Mouse (Mus musculus) activated CD4-positive, CD25-positive, alpha-beta regulatory T cell, adult 9 weeks (primary cell): ENCODE data around the gene Mgea5. TPM values are rescaled to one million over a fixed set of nuclear protein-coding genes. Genes with fewer than 3 reads are reported as not detected.

Source experiments
- polyA plus RNA-seq: library from polyadenylated mRNA; unstranded; fragments of 100-300 nt; shearing (Covaris generic); gene quantifications from one replicate; pipeline ENCODE4 v1.2.1, GENCODE M21; 2017

The Mgea5 gene
- 128 TPM for polyA plus RNA-seq

GRCm38 (mm10) chr19:45783181-45783932, at the start of gene Mgea5:
TSS of gene Mgea5 (minus strand) at chr19:45783837.

GRCm38 (mm10) chr19:45815831-45816405, 32.3 kb upstream of the Mgea5 start, which contains the start of gene Kcnip2:
TSS of gene Kcnip2 (minus strand) at chr19:45816061.

GRCm38 (mm10) chr19:45749243-45750043, 34.2 kb downstream of the Mgea5 start, which contains the start of gene Npm3:
TSS of gene Npm3 (minus strand) at chr19:45749591.

GRCm38 (mm10) chr19:45742218-45742983, 41.2 kb downstream of the Mgea5 start, which contains the start of gene Fgf8:
TSS of gene Fgf8 (minus strand) at chr19:45742915.

Other genes with a start within 250 kb of the Mgea5 start
- 15.5 TPM for gene Poll, start 223.3 kb downstream of the Mgea5 start, polyA plus RNA-seq
- gene Gm17018, start 223.2 kb downstream of the Mgea5 start, polyA plus RNA-seq, result 57.8 TPM
- 8.5 TPM for gene Fbxw4, start 123.5 kb downstream of the Mgea5 start, polyA plus RNA-seq
- not detected for gene Fgf8, start 40.9 kb downstream of the Mgea5 start, polyA plus RNA-seq
- gene Npm3, start 34.2 kb downstream of the Mgea5 start, polyA plus RNA-seq, result 38.1 TPM
- 14.0 TPM for gene Kcnip2, start 32.2 kb upstream of the Mgea5 start, polyA plus RNA-seq
- gene Armh3, start 214.7 kb upstream of the Mgea5 start, polyA plus RNA-seq, result 15.1 TPM
- gene Hps6, start 219.7 kb upstream of the Mgea5 start, polyA plus RNA-seq, result 12.4 TPM